Mouse (Mus musculus) stomach, embryonic 16.5 days (tissue): ENCODE data around the gene Ppbp. TPM values are rescaled to one million over a fixed set of nuclear protein-coding genes. Genes with fewer than 3 reads are reported as not detected.

Experiments
- ATAC-seq: fragments of 200-750 bp; cut with Nextera tagmentation; 2 replicates; pipeline ENCODE4 v1.8.0; 2017; ENCODE audit warnings: moderate number of reproducible peaks, moderate TSS enrichment; ENCODE audit not compliant: insufficient read depth, low FRiP score
- H3K27ac ChIP-seq: fragments of 300-500 bp; sonication (generic); 2 replicates; pipeline ENCODE4 v1.5.1; 2014; ENCODE audit warnings: low read length
- H3K27me3 ChIP-seq: fragments of 300-500 bp; sonication (generic); 2 replicates; pipeline ENCODE4 v1.6.1; 2014; ENCODE audit warnings: low read length, control low read depth, mixed read lengths; ENCODE audit not compliant: control insufficient read depth, insufficient read depth
- H3K36me3 ChIP-seq: fragments of 300-500 bp; sonication (generic); 2 replicates; pipeline ENCODE4 v1.6.1; 2014; ENCODE audit warnings: low read length; ENCODE audit not compliant: control insufficient read depth, insufficient read depth
- H3K4me1 ChIP-seq: fragments of 300-500 bp; sonication (generic); 2 replicates; pipeline ENCODE4 v1.6.1; 2014; ENCODE audit warnings: low read length, control low read depth, mixed read lengths; ENCODE audit not compliant: control insufficient read depth, insufficient read depth
- H3K4me2 ChIP-seq: fragments of 300-500 bp; sonication (generic); 2 replicates; pipeline ENCODE4 v1.6.1; 2014; ENCODE audit warnings: low read depth, low read length, mixed read lengths
- H3K4me3 ChIP-seq: fragments of 300-500 bp; sonication (generic); replicated peaks from 2 replicates; pipeline ENCODE4 v1.5.1; 2014; ENCODE audit warnings: mild to moderate bottlenecking, low read length
- H3K9ac ChIP-seq: fragments of 300-500 bp; sonication (generic); 2 replicates; pipeline ENCODE4 v1.6.1; 2014; ENCODE audit warnings: low read length
- H3K9me3 ChIP-seq: fragments of 300-500 bp; sonication (generic); replicated peaks from 2 replicates; pipeline ENCODE4 v1.6.1; 2016; ENCODE audit warnings: low read length, control low read depth; ENCODE audit not compliant: control insufficient read depth
- WGBS: fragments of 180-500 bp; shearing (Covaris S2); extraction: QIAGEN DNeasy Blood & Tissue Kit; methylation state at CpG from one replicate; pipeline ENCODE4 v1.1.7; 2014; 5-methylcytosine and 5-hydroxymethylcytosine counted together
- microRNA-seq: library from miRNA; unstranded; fragments of <30 nt; microRNA quantifications from one replicate; pipeline ENCODE4, GENCODE M21; 2016
- polyA plus RNA-seq: library from polyadenylated mRNA; unstranded; fragments of >200 nt; fragmentation: Nextera tagmentation; extraction: Ambion mirVana; gene quantifications from 2 replicates; pipeline ENCODE4 v1.2.1, GENCODE M21; 2015

Ppbp gene
- polyA plus RNA-seq, 1 experiment from 2014 or later = 4.3 TPM

GRCm38 (mm10) chr5:90806050-90806449 is 37.7 kb downstream of the Ppbp start:
- Histone ChIP-seq H3K27ac (no peak overlapping the region), H3K9me3 (no peaks in the 10 kb centered on the region), H3K4me2 (no peak overlapping the region), H3K27me3 (no peaks in the 10 kb centered on the region), H3K4me3 (no peak overlapping the region), H3K36me3 (no peaks in the 10 kb centered on the region), H3K4me1 (no peaks in the 10 kb centered on the region), H3K9ac (no peak overlapping the region)
- ATAC-seq = peak; percentile 62

GRCm38 (mm10) chr5:90807176-90807950 is 39.0 kb downstream of the Ppbp start:
- no peak overlapping the region for H3K4me2 ChIP-seq
- no peak overlapping the region for H3K4me3 ChIP-seq
- H3K27ac ChIP-seq = no peak overlapping the region
- no peaks in the 10 kb centered on the region for H3K9me3 ChIP-seq
- no peaks in the 10 kb centered on the region for H3K36me3 ChIP-seq
- no peaks in the 10 kb centered on the region for H3K27me3 ChIP-seq
- no peak overlapping the region for H3K9ac ChIP-seq
- ATAC-seq = no peak
- 60% methylated on average over 3 of the region's 3 CpGs for WGBS
- H3K4me1 ChIP-seq = no peaks in the 10 kb centered on the region

Small RNAs within 50 kb of the gene (microRNA-seq; reads per million reads assigned to microRNA genes)
- gene Gm24322 = not detected

Other genes with a start within 250 kb of the Ppbp start
- gene Afm, start 249.6 kb upstream of the Ppbp start, polyA plus RNA-seq = 6.1 and 6.9 TPM in 2 replicates
- gene 5830473C10Rik, start 207.4 kb upstream of the Ppbp start, polyA plus RNA-seq = 0.12 and 0.14 TPM in 2 replicates
- 10.3 and 12.3 TPM in 2 replicates for gene Rassf6, start 127.9 kb upstream of the Ppbp start, polyA plus RNA-seq
- gene Cxcl5, start 9.2 kb upstream of the Ppbp start, polyA plus RNA-seq = 0.19 TPM in 1 of 2 replicates, not detected in the other
- 80.0 and 96.2 TPM in 2 replicates for gene Pf4, start 3.9 kb downstream of the Ppbp start, polyA plus RNA-seq
- not detected in 2 replicates for gene Cxcl3, start 17.6 kb downstream of the Ppbp start, polyA plus RNA-seq
- gene Cxcl15, start 26.0 kb downstream of the Ppbp start, polyA plus RNA-seq = 1.9 and 2.3 TPM in 2 replicates
- 0.94 and 1.1 TPM in 2 replicates for gene Cxcl1, start 122.7 kb downstream of the Ppbp start, polyA plus RNA-seq
- gene Cxcl2, start 135.4 kb downstream of the Ppbp start, polyA plus RNA-seq = not detected in 2 replicates
- gene Mthfd2l, start 162.6 kb downstream of the Ppbp start, polyA plus RNA-seq = 26.9 and 32.9 TPM in 2 replicates